Mouse (Mus musculus) spleen, postnatal 36 days (tissue): ENCODE results near the gene Tnfsf9.

Experiments used
- DNase-seq, 2 experiments: peaks; one replicate each; pipeline ENCODE4 v3.0.0; 2022; ENCODE audit warnings: low spot score in 2 of 2, mixed read lengths in 1 of 2

Tnfsf9 gene

GRCm38 (mm10) chr17:57134693-57135092 is 29.6 kb downstream of the Tnfsf9 start:
- no peak for DNase-seq

- DNase-seq, result no peak
These were observed 30.5 kb downstream of the Tnfsf9 start for GRCm38 (mm10) chr17:57135635-57136034.

GRCm38 (mm10) chr17:57138676-57139075 is 33.6 kb downstream of the Tnfsf9 start:
- no peak for DNase-seq

- DNase-seq, result no peak
These were observed 34.6 kb downstream of the Tnfsf9 start for GRCm38 (mm10) chr17:57139708-57140107.

- no peak for DNase-seq
These were observed 38.6 kb downstream of the Tnfsf9 start for GRCm38 (mm10) chr17:57143704-57144103.

GRCm38 (mm10) chr17:57145115-57145514 is 40.0 kb downstream of the Tnfsf9 start:
- DNase-seq, result no peak

GRCm38 (mm10) chr17:57148343-57148742 is 43.2 kb downstream of the Tnfsf9 start:
- DNase-seq, result no peak

GRCm38 (mm10) chr17:57148994-57149803 is 44.1 kb downstream of the Tnfsf9 start, which contains the start of gene Cd70:
TSS of gene Cd70 (minus strand) at chr17:57149777.
- DNase-seq, result no peak

GRCm38 (mm10) chr17:57153006-57153405 is 47.9 kb downstream of the Tnfsf9 start:
- no peak for DNase-seq

- DNase-seq, result no peak
These were observed 48.7 kb downstream of the Tnfsf9 start for GRCm38 (mm10) chr17:57153787-57154186.
